Mouse (Mus musculus) embryonic fibroblast, embryonic 13.5 days (primary cell): ENCODE data around the gene Klf5.

ENCODE experiments used
- CTCF ChIP-seq: IDR thresholded peaks from 2 replicates; pipeline ENCODE4 v1.5.1; 2011; ENCODE audit warnings: mild to moderate bottlenecking, control low read depth, low read length, moderate library complexity, borderline replicate concordance; ENCODE audit not compliant: insufficient read depth
- POLR2A ChIP-seq: IDR thresholded peaks from 2 replicates; pipeline ENCODE4 v1.6.1; 2011; ENCODE audit warnings: low read depth, mild to moderate bottlenecking, control low read depth, low read length, moderate library complexity

DNA sequence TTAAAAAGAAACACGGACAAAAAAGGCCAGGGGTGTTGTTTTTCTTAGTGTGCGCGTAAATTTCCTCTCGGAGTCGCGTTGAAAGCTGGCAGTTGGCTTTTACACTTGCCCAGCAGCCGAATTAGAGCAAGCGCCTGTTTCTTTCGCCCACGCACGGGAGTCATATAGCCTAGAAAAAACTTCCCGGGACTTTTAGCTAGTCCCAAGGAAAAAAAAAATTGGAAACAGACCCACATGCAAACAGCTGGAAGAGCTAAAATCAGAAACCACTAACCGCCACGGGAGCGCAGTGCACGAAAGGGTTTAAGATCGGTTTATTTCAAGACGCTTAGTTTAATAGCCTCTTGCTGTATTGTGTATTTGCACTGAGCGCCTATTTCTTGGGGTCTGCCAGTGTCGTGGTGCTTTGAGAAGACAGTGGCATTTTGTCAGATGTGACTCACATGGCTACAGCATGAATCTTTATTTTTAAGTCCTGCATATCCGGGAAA is 1.3 kb downstream of the Klf5 start:
- no peak for TF ChIP-seq POLR2A
- no peak for TF ChIP-seq CTCF
